23 mouse cellular contexts compared by ENCODE assay signal in the genomic region with DNA sequence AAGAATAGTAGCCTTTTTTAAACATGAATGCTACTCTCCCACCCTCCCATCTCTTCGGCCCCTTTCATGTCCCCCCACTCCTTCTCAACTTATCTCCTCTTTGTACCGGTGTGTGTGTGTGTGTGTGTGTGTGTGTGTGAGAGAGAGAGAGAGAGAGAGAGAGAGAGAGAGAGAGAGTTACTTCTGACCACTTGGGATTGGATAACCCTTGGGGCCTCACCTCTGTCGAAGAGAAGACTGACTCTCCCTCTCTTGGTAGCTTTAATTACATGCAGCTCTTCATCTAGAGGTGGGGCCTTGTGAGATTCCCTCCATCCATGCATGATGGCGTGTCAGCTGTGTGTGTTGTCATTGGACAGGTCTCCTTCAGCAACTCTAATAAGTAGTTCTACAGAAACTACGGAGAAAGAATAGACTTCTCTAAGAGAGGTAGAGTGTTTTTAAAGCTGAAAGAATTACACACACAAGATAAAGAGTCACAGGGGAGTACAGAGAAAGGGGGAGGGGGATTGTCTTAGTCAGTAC. TPM values are rescaled to one million over a fixed set of nuclear protein-coding genes. Genes with fewer than 3 reads are reported as not detected.
DNase-seq lines count a peak whose midpoint lies in the region; ATAC-seq and TF ChIP-seq lines count a peak whose summit lies in the region.
"Had no signal": no experiment of that assay in that cellular context is flagged by ENCODE, and none has a peak within 500 bp of the region (broad histone marks: within the 10 kb centered on the region; RNA-seq: fewer than 3 reads in every experiment).

No protein-coding gene starts in this region.

- no peak overlapping the region for H3K4me3 ChIP-seq in heart, embryonic 10.5 days
- H3K4me3 ChIP-seq in kidney, postnatal 0 days (replicated peaks; ENCODE audit: low read depth, low read length) = no peak overlapping the region
- no peak overlapping the region for H3K4me3 ChIP-seq in stomach, embryonic 16.5 days (replicated peaks; ENCODE audit: low read length)
- H3K4me3 ChIP-seq in stomach, postnatal 0 days (ENCODE audit: low read depth, low read length) = no peak overlapping the region
- H3K4me3 ChIP-seq: embryonic facial prominence, embryonic 13.5 days; forebrain, embryonic 15.5 days; hindbrain, embryonic 15.5 days; left cerebral cortex, adult 2 months; midbrain, embryonic 15.5 days had no signal

- 69% methylated on average over 5 of the region's 5 CpGs for WGBS in heart, embryonic 10.5 days
- 61% methylated on average over 5 of the region's 5 CpGs for WGBS in kidney, postnatal 0 days
- 78% methylated on average over 5 of the region's 5 CpGs for WGBS in stomach, embryonic 16.5 days
- 79% methylated on average over 5 of the region's 5 CpGs for WGBS in stomach, postnatal 0 days

- H3K27me3 ChIP-seq in heart, embryonic 10.5 days (ENCODE audit: insufficient read depth, poor library complexity, severe bottlenecking) = no peaks in the 10 kb centered on the region
- H3K27me3 ChIP-seq in kidney, postnatal 0 days (ENCODE audit: insufficient read depth, low read length) = no peaks in the 10 kb centered on the region
- H3K27me3 ChIP-seq in stomach, embryonic 16.5 days (ENCODE audit: control insufficient read depth, insufficient read depth, low read length) = no peaks in the 10 kb centered on the region
- H3K27me3 ChIP-seq in stomach, postnatal 0 days (ENCODE audit: control insufficient read depth, insufficient read depth, low read length) = no peaks in the 10 kb centered on the region
- H3K27me3 ChIP-seq: embryonic facial prominence, embryonic 13.5 days; forebrain, embryonic 15.5 days; hindbrain, embryonic 15.5 days; midbrain, embryonic 15.5 days; Patski had no signal

- no peak for TF ChIP-seq CTCF in kidney, postnatal 0 days (IDR thresholded peaks at IDR 0.05; ENCODE audit: low read depth)
- no peak for TF ChIP-seq CTCF in stomach, postnatal 0 days (IDR thresholded peaks at IDR 0.05; ENCODE audit: low read depth)

- H3K36me3 ChIP-seq in heart, embryonic 10.5 days = peaks cover 13% of the 10 kb centered on the region
- H3K36me3 ChIP-seq in kidney, postnatal 0 days (ENCODE audit: insufficient read depth, low read length) = peaks cover 15% of the 10 kb centered on the region; the same call in 1 of the 2 replicates
- H3K36me3 ChIP-seq in stomach, embryonic 16.5 days (ENCODE audit: control insufficient read depth, insufficient read depth, low read length) = peaks cover 5% of the 10 kb centered on the region; the same call in 1 of the 2 replicates
- no peaks in the 10 kb centered on the region for H3K36me3 ChIP-seq in stomach, postnatal 0 days (ENCODE audit: control insufficient read depth, insufficient read depth, low read length)
- H3K36me3 ChIP-seq: hindbrain, embryonic 15.5 days; midbrain, embryonic 15.5 days had no signal

- no peak overlapping the region for H3K4me2 ChIP-seq in kidney, postnatal 0 days (ENCODE audit: low read length)
- H3K4me2 ChIP-seq in stomach, embryonic 16.5 days (ENCODE audit: low read depth, low read length) = no peak overlapping the region
- H3K4me2 ChIP-seq in stomach, postnatal 0 days (replicated peaks; ENCODE audit: low read depth) = no peak overlapping the region
- H3K4me2 ChIP-seq: embryonic facial prominence, embryonic 13.5 days; forebrain, embryonic 15.5 days; hindbrain, embryonic 15.5 days; lung, embryonic 14.5 days; midbrain, embryonic 15.5 days had no signal

- no peak for TF ChIP-seq EP300 in stomach, postnatal 0 days (optimal IDR thresholded peaks at IDR 0.05)

- H3K9me3 ChIP-seq in heart, embryonic 10.5 days = no peaks in the 10 kb centered on the region
- no peaks in the 10 kb centered on the region for H3K9me3 ChIP-seq in kidney, postnatal 0 days (replicated peaks; ENCODE audit: low read length)
- H3K9me3 ChIP-seq in stomach, embryonic 16.5 days (replicated peaks; ENCODE audit: control insufficient read depth, low read length) = no peaks in the 10 kb centered on the region
- H3K9me3 ChIP-seq in stomach, postnatal 0 days (ENCODE audit: control insufficient read depth, low read length) = no peaks in the 10 kb centered on the region
- H3K9me3 ChIP-seq: embryonic facial prominence, embryonic 13.5 days; forebrain, embryonic 15.5 days; hindbrain, embryonic 15.5 days; midbrain, embryonic 15.5 days had no signal

- H3K4me1 ChIP-seq in heart, embryonic 10.5 days = peaks cover 30% of the 10 kb centered on the region
- H3K4me1 ChIP-seq in kidney, postnatal 0 days (replicated peaks; ENCODE audit: insufficient read depth, low read length) = peaks cover 5% of the 10 kb centered on the region; the same call in 1 of the 2 replicates
- peaks cover 21% of the 10 kb centered on the region; the same call in 1 of the 2 replicates for H3K4me1 ChIP-seq in stomach, embryonic 16.5 days (ENCODE audit: control insufficient read depth, insufficient read depth, low read length)
- H3K4me1 ChIP-seq in stomach, postnatal 0 days (replicated peaks; ENCODE audit: control insufficient read depth, insufficient read depth) = peaks cover 4% of the 10 kb centered on the region
- H3K4me1 ChIP-seq: forebrain, embryonic 15.5 days; hindbrain, embryonic 15.5 days; midbrain, embryonic 15.5 days had no signal

- H3K9ac ChIP-seq in kidney, postnatal 0 days (ENCODE audit: low read depth, low read length) = no peak overlapping the region
- H3K9ac ChIP-seq in stomach, embryonic 16.5 days (ENCODE audit: low read length) = no peak overlapping the region
- no peak overlapping the region for H3K9ac ChIP-seq in stomach, postnatal 0 days (ENCODE audit: low read length)
- H3K9ac ChIP-seq: embryonic facial prominence, embryonic 13.5 days; forebrain, embryonic 15.5 days; hindbrain, embryonic 15.5 days; lung, embryonic 14.5 days; midbrain, embryonic 15.5 days had no signal

- H3K27ac ChIP-seq in heart, embryonic 10.5 days = peak overlapping the region; percentile 49; the same call in 1 of the 2 replicates
- 0 out of 2 replicates have a peak overlapping the region, but pooled peaks have one; percentile 73 for H3K27ac ChIP-seq in kidney, postnatal 0 days
- peak overlapping the region; percentile 48; the same call in 1 of the 2 replicates for H3K27ac ChIP-seq in stomach, embryonic 16.5 days (ENCODE audit: low read length)
- no peak overlapping the region for H3K27ac ChIP-seq in stomach, postnatal 0 days (replicated peaks)
- H3K27ac ChIP-seq: forebrain, embryonic 15.5 days; hindbrain, embryonic 15.5 days; left cerebral cortex, adult 2 months; midbrain, embryonic 15.5 days had no signal

- no peak for DNase-seq in heart, embryonic 10.5 days (ENCODE audit: low spot score)
- DNase-seq in heart, postnatal 4 days = no peak
- DNase-seq in kidney, postnatal 0 days (ENCODE audit: low spot score) = no peak
- DNase-seq in kidney, adult 9 months = no peak
- DNase-seq in stomach, postnatal 0 days (ENCODE audit: low spot score) = no peak
- no peak for DNase-seq in right cerebral cortex, postnatal 14 days
- DNase-seq in T-cell, adult 2 months (ENCODE audit: low spot score) = no peak
- DNase-seq: cerebellum, postnatal 14 days; gastrocnemius, postnatal 14 days; heart, postnatal 14 days; kidney, adult 11 months; layer of hippocampus, adult 9-11 months; left cerebral cortex, postnatal 4 days had no signal

- ATAC-seq in kidney, postnatal 0 days (replicated peaks; ENCODE audit: low FRiP score, low read depth) = no peak
- ATAC-seq in stomach, embryonic 16.5 days (ENCODE audit: insufficient read depth, low FRiP score) = no peak
- ATAC-seq in stomach, postnatal 0 days (ENCODE audit: low FRiP score, low TSS enrichment) = no peak
- ATAC-seq: forebrain, embryonic 15.5 days; midbrain, embryonic 15.5 days; Patski had no signal

RNA-seq across cellular contexts. Expression of gene Apoa1, which starts 53.5 kb away (rescaled TPM):
- 4.3 and 124 TPM in 2 replicates for polyA plus RNA-seq in heart, embryonic 10.5 days (2016; fragmentation: Nextera tagmentation; extraction: Ambion mirVana)
- under 1 TPM; 0.45 to 0.61 TPM for total RNA-seq in heart, postnatal 4 days (2021)
- polyA plus RNA-seq in kidney, postnatal 0 days (2015; fragmentation: Nextera tagmentation; extraction: Ambion mirVana) = 5.5 and 6.7 TPM in 2 replicates
- polyA plus RNA-seq in stomach, embryonic 16.5 days (2015; fragmentation: Nextera tagmentation; extraction: Ambion mirVana) = 510 and 643 TPM in 2 replicates
- 318 and 335 TPM in 2 replicates for polyA plus RNA-seq in stomach, postnatal 0 days (2015; fragmentation: Nextera tagmentation; extraction: Ambion mirVana)
- total RNA-seq: gastrocnemius, postnatal 14 days; heart, adult 18-20 months; left cerebral cortex, adult 2 months had no signal
- polyA plus RNA-seq: activated CD4-positive, CD25-positive, alpha-beta regulatory T cell, adult 4 months; Patski had no signal
